Mouse (Mus musculus) Muller cell, postnatal 12 days (primary cell): ENCODE measurements at regions not wholly inside any gene's neighbourhood (a gene's known extent, or its start where the extent isn't known, plus 50 kb on each side); places are given as distances from the start of the nearest gene placed in this dataset.

Source experiments
- DNase-seq: peaks from one replicate; pipeline ENCODE4 v3.0.0-alpha.2; 2015; ENCODE audit errors: inconsistent ontology term

DNA sequence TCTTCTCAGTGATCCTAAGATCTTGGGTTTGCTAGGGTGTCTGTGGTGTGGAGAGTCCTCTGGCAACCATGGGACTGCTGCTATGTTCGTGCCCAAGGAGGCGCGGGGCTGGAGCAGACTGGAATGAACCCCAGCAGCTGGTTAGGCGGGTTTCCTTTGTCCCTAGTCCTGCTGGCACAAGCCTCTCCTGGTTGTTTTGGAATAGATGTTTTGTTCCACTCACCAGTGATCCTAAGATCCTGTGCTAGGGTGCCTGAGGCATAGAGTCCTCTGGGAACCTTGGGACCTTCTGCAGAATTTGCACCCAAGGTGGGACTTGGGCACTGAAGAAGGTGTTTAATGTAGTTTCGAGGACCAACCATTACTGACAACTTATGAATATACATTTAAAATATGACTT, 1205.9 kb upstream of the Gm8797 start:
- DNase-seq, result no peak

- peak; percentile 33 for DNase-seq
Measured at GRCm38 (mm10) chr3:4546103-4546833, 1204.3 kb upstream of the Gm8797 start.

- peak; percentile 5 for DNase-seq
Measured at GRCm38 (mm10) chr3:4560664-4561063, 1189.9 kb upstream of the Gm8797 start.

GRCm38 (mm10) chr3:4582500-4582899, 1168.1 kb upstream of the Gm8797 start:
- DNase-seq, result peak; percentile 52

DNA sequence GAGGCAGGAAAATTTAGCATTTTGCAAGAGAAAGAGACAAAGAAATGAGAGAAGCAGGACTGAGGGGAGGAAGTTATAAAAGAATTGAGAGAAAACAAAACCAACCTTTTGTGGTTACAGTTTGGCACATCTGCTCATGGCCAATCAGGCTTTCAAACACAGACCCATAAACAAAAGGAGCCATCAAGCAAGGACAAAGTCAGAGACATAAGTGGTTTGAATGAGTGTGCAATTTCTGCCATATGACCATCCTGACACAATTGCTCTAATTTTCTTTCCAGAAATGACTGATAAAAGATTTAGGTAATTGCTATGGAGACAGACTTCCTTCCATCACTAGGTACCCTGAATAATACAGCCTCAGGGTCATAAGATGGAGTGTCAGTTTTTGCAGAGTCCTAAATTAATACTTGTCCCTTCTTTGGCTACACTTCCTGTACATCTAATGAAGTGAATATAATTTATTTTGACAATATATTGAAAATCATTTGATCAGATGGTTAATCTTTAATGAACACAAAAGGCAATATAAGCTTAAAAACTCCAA, 1156.6 kb upstream of the Gm8797 start:
- DNase-seq, result no peak

GRCm38 (mm10) chr3:4594541-4594940, 1156.1 kb upstream of the Gm8797 start:
- no peak for DNase-seq
